Mouse (Mus musculus): ENCODE results near the gene Ssr1. TPM values are rescaled to one million over a fixed set of nuclear protein-coding genes. Genes with fewer than 3 reads are reported as not detected.
A peak's percentile ranks its signal among the peaks of the same experiment; 100 is the strongest.

The Ssr1 gene
- polyA plus RNA-seq, 1 experiment from 2014 or later, result 104 TPM

DNA sequence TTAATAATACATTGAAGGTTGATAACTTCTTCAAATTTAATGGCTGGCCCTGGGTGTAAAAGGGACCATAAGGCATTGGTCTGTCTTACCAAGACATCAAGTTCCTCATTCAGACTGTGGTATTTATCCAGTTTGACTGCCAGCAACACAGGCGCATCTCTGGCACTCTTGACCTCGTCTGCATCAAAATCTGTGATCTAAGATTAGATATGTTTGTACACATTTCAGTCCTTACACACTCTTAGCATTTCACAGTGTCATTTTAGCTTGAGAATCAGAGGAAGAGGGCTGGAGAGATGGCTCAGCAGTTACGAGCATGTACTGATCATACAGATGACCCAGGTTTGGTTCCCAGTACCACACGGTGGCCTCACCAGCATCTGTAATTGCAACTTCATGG, 21.6 kb upstream of the Ssr1 start:
- no peak for DNase-seq (ENCODE audit: low spot score)

DNA sequence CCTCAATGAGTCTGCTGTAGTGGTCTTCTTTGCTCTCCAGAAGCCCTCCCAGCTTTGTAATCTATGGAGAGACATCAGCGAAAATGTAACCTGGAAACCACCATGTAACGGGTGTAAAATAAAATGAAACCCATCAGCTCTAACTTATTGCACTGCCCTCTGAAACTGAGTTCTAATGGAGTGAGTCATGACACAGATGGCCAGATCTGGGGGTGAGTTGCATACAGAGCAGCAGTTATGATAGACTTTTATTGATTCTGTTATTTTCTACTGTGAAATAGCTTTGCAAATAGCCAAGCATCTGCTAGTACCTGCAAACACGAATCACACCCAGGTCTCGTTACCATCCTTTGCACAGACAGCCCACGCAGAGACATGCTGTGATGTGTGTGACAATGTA, 18.4 kb upstream of the Ssr1 start:
- H3K36me3 ChIP-seq (ENCODE audit: control insufficient read depth, insufficient read depth, low read length), result no peaks in the 10 kb centered on the region
- 90% methylated on average over 5 of the region's 5 CpGs for WGBS
- no peak for ATAC-seq (ENCODE audit: insufficient read depth, low FRiP score, low TSS enrichment)
- H3K4me2 ChIP-seq (ENCODE audit: low read depth), result no peak overlapping the region
- H3K27me3 ChIP-seq (ENCODE audit: control insufficient read depth, insufficient read depth, low read length), result no peaks in the 10 kb centered on the region
- no peaks in the 10 kb centered on the region for H3K4me1 ChIP-seq (ENCODE audit: control insufficient read depth, insufficient read depth, low read length)
- H3K9ac ChIP-seq (ENCODE audit: low read length), result no peak overlapping the region
- no peak overlapping the region for H3K27ac ChIP-seq (ENCODE audit: low read depth, low read length)
- no peak overlapping the region for H3K4me3 ChIP-seq (ENCODE audit: low read depth, low read length)
- no peak for DNase-seq (ENCODE audit: low spot score)
- no peaks in the 10 kb centered on the region for H3K9me3 ChIP-seq (ENCODE audit: control insufficient read depth, low read length)

More for the DNA sequence above, 21.6 kb upstream of the Ssr1 start:
- Histone ChIP-seq H3K9ac (ENCODE audit: low read length) (no peak overlapping the region), H3K27ac (ENCODE audit: low read depth, low read length) (no peak overlapping the region), H3K4me3 (ENCODE audit: low read depth, low read length) (no peak overlapping the region), H3K4me1 (ENCODE audit: control insufficient read depth, insufficient read depth, low read length) (no peaks in the 10 kb centered on the region), H3K36me3 (ENCODE audit: control insufficient read depth, insufficient read depth, low read length) (no peaks in the 10 kb centered on the region), H3K4me2 (ENCODE audit: low read depth) (no peak overlapping the region), H3K9me3 (ENCODE audit: control insufficient read depth, low read length) (no peaks in the 10 kb centered on the region), H3K27me3 (ENCODE audit: control insufficient read depth, insufficient read depth, low read length) (no peaks in the 10 kb centered on the region)
- ATAC-seq (ENCODE audit: insufficient read depth, low FRiP score, low TSS enrichment), result no peak
- 91% methylated on average over 4 of the region's 4 CpGs for WGBS

DNA sequence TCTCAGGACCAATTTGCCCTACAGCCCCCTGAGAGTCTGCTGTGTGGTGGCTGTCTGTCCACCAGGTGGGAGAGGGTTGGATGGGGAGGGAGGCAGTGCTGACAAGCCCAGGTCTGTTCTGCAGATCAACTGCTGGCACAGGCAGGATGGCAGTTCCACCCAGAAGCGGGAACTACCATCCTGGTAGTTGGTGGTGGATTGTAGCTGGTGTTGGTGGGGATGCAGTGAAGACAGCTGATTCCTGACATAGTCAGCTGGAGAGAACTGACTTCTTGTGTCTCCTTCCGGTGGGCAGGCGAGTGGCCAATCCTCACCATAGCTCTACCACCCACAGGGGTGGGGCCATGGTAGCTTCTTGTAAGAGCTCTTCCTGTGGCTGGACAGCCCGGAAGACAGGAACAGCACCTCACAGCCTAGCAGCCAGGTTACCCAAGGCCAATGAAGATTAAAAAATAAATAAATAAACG, 16.5 kb upstream of the Ssr1 start:
- no peaks in the 10 kb centered on the region for H3K4me1 ChIP-seq (ENCODE audit: control insufficient read depth, insufficient read depth, low read length)
- no peaks in the 10 kb centered on the region for H3K9me3 ChIP-seq (ENCODE audit: control insufficient read depth, low read length)
- WGBS, result 83% methylated on average over 5 of the region's 5 CpGs
- ATAC-seq (ENCODE audit: insufficient read depth, low FRiP score, low TSS enrichment) (no peak), DNase-seq (ENCODE audit: low spot score) (no peak)
- H3K36me3 ChIP-seq (ENCODE audit: control insufficient read depth, insufficient read depth, low read length), result no peaks in the 10 kb centered on the region
- H3K9ac ChIP-seq (ENCODE audit: low read length), result no peak overlapping the region
- no peak overlapping the region for H3K27ac ChIP-seq (ENCODE audit: low read depth, low read length)
- no peak overlapping the region for H3K4me2 ChIP-seq (ENCODE audit: low read depth)
- H3K27me3 ChIP-seq (ENCODE audit: control insufficient read depth, insufficient read depth, low read length), result no peaks in the 10 kb centered on the region
- H3K4me3 ChIP-seq (ENCODE audit: low read depth, low read length), result no peak overlapping the region

DNA sequence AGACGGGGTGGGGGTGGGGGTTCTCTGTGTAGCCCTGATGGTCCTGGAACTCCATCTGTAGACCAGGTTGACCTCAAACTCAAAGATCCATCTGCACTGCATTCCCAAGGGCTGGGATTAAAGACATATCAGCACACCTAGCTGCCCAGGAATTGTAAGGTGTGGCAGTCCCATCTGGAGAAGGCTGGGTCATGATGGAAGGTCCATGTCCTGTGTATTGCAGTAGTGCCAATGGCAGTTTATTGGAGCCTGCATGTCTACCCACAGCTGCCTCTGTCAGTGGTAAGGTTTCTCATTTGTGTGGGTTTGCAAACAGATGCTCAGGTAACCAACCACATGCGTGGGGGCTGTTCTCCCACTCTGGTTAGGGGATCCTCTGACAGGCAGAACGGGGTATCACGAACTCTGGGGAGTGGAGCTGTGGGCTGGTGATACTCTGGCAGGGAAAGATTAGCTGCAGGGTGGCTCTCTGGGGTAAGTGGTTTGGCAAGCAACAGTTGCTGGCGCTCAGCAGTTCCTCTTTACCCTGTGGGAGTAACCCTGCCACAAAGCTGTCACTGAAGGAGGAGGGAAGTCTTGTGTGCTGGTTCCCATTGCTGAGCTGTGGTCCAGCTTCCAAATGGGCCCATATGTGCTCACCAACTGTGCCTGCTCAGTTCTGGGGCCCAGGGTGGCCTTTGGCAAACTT, 15.8 kb upstream of the Ssr1 start:
- H3K9ac ChIP-seq (ENCODE audit: low read length), result no peak overlapping the region
- H3K9me3 ChIP-seq (ENCODE audit: control insufficient read depth, low read length), result no peaks in the 10 kb centered on the region
- no peaks in the 10 kb centered on the region for H3K36me3 ChIP-seq (ENCODE audit: control insufficient read depth, insufficient read depth, low read length)
- ATAC-seq (ENCODE audit: insufficient read depth, low FRiP score, low TSS enrichment) (no peak), DNase-seq (ENCODE audit: low spot score) (no peak)
- no peaks in the 10 kb centered on the region for H3K4me1 ChIP-seq (ENCODE audit: control insufficient read depth, insufficient read depth, low read length)
- H3K27ac ChIP-seq (ENCODE audit: low read depth, low read length), result no peak overlapping the region
- WGBS, result 87% methylated on average over 5 of the region's 5 CpGs
- H3K4me2 ChIP-seq (ENCODE audit: low read depth), result no peak overlapping the region
- no peaks in the 10 kb centered on the region for H3K27me3 ChIP-seq (ENCODE audit: control insufficient read depth, insufficient read depth, low read length)
- no peak overlapping the region for H3K4me3 ChIP-seq (ENCODE audit: low read depth, low read length)

DNA sequence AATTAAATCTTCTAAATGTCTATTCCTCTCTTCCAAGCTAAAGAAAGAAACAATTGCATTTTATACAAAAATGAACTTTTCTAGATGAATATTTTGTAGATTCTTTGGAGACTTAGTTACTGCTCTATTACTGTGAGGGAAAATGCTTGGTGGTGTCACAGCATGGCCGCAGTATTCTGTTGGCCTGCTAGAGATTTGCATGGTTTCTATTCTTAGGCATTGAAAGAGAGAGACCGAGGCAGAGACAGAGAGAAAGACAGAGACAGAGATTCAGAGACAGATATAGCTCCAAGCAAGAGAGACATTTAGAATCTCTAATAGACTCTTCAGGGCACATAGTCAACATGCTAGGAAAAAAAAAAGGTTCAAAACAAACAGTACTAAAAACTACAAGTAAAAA, 14.0 kb upstream of the Ssr1 start:
- WGBS, result 99% methylated on average over 2 of the region's 2 CpGs
- Histone ChIP-seq H3K27ac (ENCODE audit: low read depth, low read length) (no peak overlapping the region), H3K36me3 (ENCODE audit: control insufficient read depth, insufficient read depth, low read length) (no peaks in the 10 kb centered on the region), H3K9ac (ENCODE audit: low read length) (no peak overlapping the region), H3K4me3 (ENCODE audit: low read depth, low read length) (no peak overlapping the region), H3K27me3 (ENCODE audit: control insufficient read depth, insufficient read depth, low read length) (no peaks in the 10 kb centered on the region), H3K9me3 (ENCODE audit: control insufficient read depth, low read length) (no peaks in the 10 kb centered on the region), H3K4me2 (ENCODE audit: low read depth) (no peak overlapping the region), H3K4me1 (ENCODE audit: control insufficient read depth, insufficient read depth, low read length) (no peaks in the 10 kb centered on the region)
- no peak for ATAC-seq (ENCODE audit: insufficient read depth, low FRiP score, low TSS enrichment)
- DNase-seq (ENCODE audit: low spot score), result no peak

DNA sequence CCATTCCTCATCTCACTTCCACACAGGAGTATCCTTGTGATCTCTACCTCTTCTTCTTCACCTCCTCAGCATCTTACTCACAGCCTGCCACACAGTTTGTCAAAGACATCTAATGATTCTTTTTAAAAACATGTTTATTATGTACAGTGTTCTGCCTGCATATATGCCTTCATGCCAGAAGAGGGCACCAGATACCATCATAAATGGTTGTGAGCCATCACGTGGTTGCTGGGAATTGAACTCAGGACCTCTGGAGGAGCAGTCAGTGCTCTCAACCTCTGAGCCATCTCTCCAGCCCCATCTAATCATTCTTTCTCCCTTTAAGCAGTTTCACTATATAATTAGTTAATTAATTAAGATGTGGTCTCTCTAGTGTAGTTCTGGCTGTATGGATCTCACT, 8.4 kb upstream of the Ssr1 start:
- Histone ChIP-seq H3K27me3 (ENCODE audit: control insufficient read depth, insufficient read depth, low read length) (no peaks in the 10 kb centered on the region), H3K9me3 (ENCODE audit: control insufficient read depth, low read length) (no peaks in the 10 kb centered on the region), H3K9ac (ENCODE audit: low read length) (no peak overlapping the region), H3K36me3 (ENCODE audit: control insufficient read depth, insufficient read depth, low read length) (no peaks in the 10 kb centered on the region), H3K4me2 (ENCODE audit: low read depth) (no peak overlapping the region), H3K4me3 (ENCODE audit: low read depth, low read length) (no peak overlapping the region), H3K4me1 (ENCODE audit: control insufficient read depth, insufficient read depth, low read length) (no peaks in the 10 kb centered on the region), H3K27ac (ENCODE audit: low read depth, low read length) (no peak overlapping the region)
- 48% methylated on average over 1 of the region's 1 CpGs for WGBS
- ATAC-seq (ENCODE audit: insufficient read depth, low FRiP score, low TSS enrichment) (no peak), DNase-seq (ENCODE audit: low spot score) (no peak)

DNA sequence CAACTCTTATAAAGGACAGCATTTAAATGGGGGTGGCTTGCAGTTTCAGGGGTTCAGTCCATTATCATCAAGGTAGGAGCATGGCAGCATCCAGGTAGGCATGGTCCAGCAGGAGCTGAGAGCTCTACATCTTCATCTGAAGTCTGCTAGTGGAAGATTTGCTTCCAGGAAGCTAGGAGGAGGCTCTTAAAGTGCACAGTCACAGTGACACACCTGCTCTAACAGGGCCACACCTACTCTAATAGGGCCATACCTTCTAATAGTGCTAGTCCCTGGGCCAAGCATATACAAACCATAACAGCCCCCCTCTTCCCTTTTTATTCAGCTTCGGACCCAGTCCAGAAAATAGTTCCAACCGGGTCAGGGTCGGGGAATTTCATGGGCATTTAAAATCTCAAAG, 5.7 kb upstream of the Ssr1 start:
- DNase-seq (ENCODE audit: low spot score), result no peak
- 63% methylated on average over 3 of the region's 3 CpGs for WGBS
- H3K9me3 ChIP-seq (ENCODE audit: control insufficient read depth, low read length), result no peaks in the 10 kb centered on the region
- H3K9ac ChIP-seq (ENCODE audit: low read length), result no peak overlapping the region
- no peak for ATAC-seq (ENCODE audit: insufficient read depth, low FRiP score, low TSS enrichment)
- H3K27me3 ChIP-seq (ENCODE audit: control insufficient read depth, insufficient read depth, low read length), result no peaks in the 10 kb centered on the region
- no peaks in the 10 kb centered on the region for H3K36me3 ChIP-seq (ENCODE audit: control insufficient read depth, insufficient read depth, low read length)
- no peak overlapping the region for H3K4me2 ChIP-seq (ENCODE audit: low read depth)
- no peak overlapping the region for H3K27ac ChIP-seq (ENCODE audit: low read depth, low read length)
- H3K4me1 ChIP-seq (ENCODE audit: control insufficient read depth, insufficient read depth, low read length), result no peaks in the 10 kb centered on the region
- no peak overlapping the region for H3K4me3 ChIP-seq (ENCODE audit: low read depth, low read length)

DNA sequence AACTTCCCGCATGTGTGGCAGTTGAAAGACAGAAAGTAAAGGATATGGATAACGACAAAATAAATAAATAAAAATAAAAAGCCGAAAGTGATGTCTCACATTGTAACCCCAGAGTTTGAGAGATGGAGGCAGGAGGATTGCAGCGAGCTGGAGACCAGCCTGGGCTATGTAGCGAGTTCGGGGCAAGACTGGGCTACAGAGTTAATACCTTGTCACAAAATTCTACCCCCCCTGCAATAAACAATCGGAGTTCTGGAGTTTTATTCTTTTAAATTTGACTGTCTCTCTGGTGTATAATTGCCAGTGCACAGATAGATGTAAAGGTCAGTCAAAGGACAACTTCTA, 360 bp upstream of the Ssr1 start:
- no peaks in the 10 kb centered on the region for H3K9me3 ChIP-seq (ENCODE audit: control insufficient read depth, low read length)
- peak overlapping the region; percentile 93; the same call in 1 of the 2 replicates for H3K4me3 ChIP-seq (ENCODE audit: low read depth, low read length)
- WGBS, result 23% methylated on average over 7 of the region's 7 CpGs
- ATAC-seq (ENCODE audit: insufficient read depth, low FRiP score, low TSS enrichment) (peak; percentile 56), DNase-seq (ENCODE audit: low spot score) (no peak)
- H3K36me3 ChIP-seq (ENCODE audit: control insufficient read depth, insufficient read depth, low read length), result peaks cover 3% of the 10 kb centered on the region; the same call in 1 of the 2 replicates
- H3K27ac ChIP-seq (ENCODE audit: low read depth, low read length), result no peak overlapping the region
- peaks cover 7% of the 10 kb centered on the region; the same call in 1 of the 2 replicates for H3K4me1 ChIP-seq (ENCODE audit: control insufficient read depth, insufficient read depth, low read length)
- peak overlapping the region; percentile 83 for H3K4me2 ChIP-seq (ENCODE audit: low read depth)
- H3K9ac ChIP-seq (ENCODE audit: low read length), result peak overlapping the region; percentile 35; the same call in 1 of the 2 replicates
- H3K27me3 ChIP-seq (ENCODE audit: control insufficient read depth, insufficient read depth, low read length), result no peaks in the 10 kb centered on the region

DNA sequence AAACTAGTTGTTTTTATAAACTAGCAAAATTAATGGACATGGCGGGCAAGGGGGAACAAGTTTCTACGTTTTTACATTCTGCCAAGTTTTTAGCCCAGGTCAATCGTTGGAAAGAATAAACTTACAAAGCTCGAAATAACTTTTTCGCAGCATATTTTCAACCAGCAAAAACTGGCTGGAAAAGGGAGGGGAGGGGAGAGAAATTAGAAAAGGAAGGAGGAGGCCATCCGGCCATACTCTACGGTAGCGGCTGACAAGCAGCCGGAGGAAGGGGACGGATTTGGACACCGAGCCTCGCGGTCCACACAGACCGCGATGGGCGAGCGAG, 677 bp downstream of the Ssr1 start:
- H3K27me3 ChIP-seq (ENCODE audit: control insufficient read depth, insufficient read depth, low read length), result no peaks in the 10 kb centered on the region
- H3K9ac ChIP-seq (ENCODE audit: low read length), result peak overlapping the region; percentile 81
- peaks cover 6% of the 10 kb centered on the region for H3K36me3 ChIP-seq (ENCODE audit: control insufficient read depth, insufficient read depth, low read length)
- no peaks in the 10 kb centered on the region for H3K9me3 ChIP-seq (ENCODE audit: control insufficient read depth, low read length)
- ATAC-seq (ENCODE audit: insufficient read depth, low FRiP score, low TSS enrichment) (peak; percentile 59), DNase-seq (ENCODE audit: low spot score) (no peak)
- H3K4me3 ChIP-seq (ENCODE audit: low read depth, low read length), result peak overlapping the region; percentile 93
- WGBS, result under 1% methylated on average over 17 of the region's 17 CpGs
- peak overlapping the region; percentile 83 for H3K4me2 ChIP-seq (ENCODE audit: low read depth)
- H3K27ac ChIP-seq (ENCODE audit: low read depth, low read length), result peak overlapping the region; percentile 81
- H3K4me1 ChIP-seq (ENCODE audit: control insufficient read depth, insufficient read depth, low read length), result peaks cover 7% of the 10 kb centered on the region; the same call in 1 of the 2 replicates

Measured in neural tube, embryonic 11.5 days (tissue).